Mouse (Mus musculus): Measurements from ENCODE around the gene Mob3b.

The Mob3b gene

DNA sequence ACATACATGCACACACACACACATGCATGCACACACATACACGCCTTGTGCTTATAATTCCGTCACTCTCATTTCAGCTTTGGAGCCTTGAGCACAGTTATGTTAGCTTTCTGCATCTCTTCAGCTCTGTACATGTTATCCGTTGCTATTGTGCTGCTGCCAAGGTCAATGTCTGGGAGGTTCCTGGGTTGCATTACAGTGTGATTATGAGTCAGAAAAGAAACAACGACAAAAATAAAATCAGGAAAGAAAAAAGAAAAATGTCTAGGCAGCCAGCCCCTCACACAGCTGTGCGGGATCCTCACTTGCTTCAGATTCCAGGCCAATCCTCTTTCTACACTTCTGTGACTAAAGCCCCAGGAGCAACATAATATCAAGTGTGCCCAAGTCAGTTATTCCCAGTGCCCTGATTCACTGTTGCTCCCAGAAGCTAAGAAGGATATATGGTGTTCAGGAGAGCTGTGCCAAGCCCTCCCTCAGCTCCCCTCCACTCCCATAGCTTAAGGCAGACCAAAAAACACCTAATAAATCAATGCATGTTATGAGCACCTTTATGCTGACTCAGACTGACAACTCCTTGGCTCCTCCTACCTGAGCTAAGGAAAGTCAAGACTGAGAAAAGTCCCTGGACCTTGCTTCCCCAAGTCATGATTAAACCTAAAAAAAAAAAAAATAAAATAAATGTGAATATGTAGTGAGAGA lies 152.1 kb downstream of the Mob3b start:
- DNase-seq (ENCODE audit: low read depth, low spot score), result no peak

DNA sequence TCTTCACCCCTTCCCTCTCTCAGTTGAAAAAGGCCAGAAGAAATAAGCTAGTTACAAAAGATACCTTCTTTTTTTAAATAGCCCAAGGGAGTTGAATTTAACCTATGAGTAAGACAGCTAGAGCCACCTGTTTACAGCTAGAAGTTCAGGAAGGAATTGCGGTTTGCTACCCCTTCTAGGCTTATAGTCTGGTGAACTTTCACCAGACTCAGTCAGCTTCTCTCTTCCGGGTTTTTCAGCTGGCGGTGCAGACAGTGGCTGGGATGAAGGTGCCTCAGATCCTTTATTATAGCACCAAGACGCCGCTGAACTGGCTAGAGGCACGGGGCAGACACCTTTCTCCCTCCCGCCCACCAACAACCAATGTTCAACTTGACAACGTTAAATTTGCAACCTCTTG lies 152.8 kb downstream of the Mob3b start:
- no peak for DNase-seq (ENCODE audit: low read depth, low spot score)

DNA sequence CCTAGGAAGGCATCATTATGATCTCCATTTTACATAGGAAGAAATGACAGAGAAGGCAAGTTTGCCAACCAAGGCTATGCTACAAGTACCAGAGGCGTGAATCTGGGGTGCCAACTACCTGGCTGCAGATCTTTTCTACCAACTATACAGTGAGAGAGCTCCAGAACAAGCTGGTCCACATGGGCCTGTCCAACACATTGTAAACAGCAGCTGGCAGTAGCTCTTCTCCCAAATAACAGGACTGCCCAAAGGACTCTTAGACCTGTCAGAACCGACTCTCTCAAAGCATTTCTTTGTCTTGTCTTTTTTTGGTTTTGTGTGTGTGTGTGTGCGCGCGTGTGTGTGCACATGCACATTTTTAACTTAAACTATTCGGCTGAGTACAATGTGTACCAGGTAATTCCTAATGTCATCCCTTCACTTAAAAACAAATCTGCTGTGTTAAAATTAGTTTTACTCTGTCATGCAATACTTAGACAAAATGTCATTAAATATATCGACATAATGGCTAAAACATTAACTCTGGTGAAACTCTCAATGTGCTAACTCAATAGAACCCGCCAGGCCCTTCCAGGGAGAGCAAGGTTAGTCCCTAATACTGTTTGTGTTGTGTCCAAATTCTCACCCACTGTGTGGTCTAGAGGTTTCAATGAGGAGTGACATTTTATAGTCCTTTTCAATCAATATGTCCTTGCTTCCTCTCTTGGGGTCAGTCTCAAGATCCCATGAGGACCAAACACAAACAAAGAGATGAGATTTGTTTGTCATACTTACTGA lies 153.5 kb downstream of the Mob3b start:
- DNase-seq (ENCODE audit: low read depth, low spot score), result no peak

DNA sequence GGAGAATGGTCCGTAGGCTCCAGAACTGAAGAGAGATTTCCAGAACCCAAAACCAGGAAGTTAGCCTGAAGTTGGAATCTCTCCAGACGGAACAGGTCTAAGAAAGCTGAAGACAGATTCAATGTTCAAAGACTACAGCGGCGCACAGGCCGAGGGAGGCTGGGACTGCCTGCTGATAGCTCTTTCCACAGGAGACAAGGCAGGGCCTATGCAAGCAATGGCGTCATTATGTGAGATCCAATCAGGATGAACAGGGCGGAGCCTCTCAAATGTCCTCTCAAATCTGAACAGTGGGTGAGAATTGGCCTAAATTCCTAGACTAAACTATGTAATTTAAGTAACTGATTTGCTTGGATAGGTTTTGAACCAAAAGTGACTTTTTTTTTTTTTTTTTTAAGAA lies 160.7 kb downstream of the Mob3b start:
- DNase-seq (ENCODE audit: low read depth, low spot score), result no peak

DNA sequence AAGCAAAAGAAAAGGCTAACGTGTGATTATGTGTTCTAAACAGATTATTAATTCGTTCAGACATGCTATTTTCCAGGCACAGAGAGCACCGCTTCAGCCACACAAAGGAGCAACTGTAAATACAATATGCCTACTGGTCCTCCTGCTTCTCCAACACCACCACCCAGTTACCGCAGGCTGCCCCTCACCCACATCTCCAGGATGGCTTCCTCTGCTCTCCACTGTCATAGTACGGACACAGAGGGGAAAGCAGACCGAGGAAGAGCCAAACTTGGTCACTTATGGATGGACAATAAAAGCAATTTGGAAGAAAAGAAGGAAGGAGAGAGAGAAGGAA lies 163.7 kb downstream of the Mob3b start:
- DNase-seq (ENCODE audit: low read depth, low spot score), result no peak

DNA sequence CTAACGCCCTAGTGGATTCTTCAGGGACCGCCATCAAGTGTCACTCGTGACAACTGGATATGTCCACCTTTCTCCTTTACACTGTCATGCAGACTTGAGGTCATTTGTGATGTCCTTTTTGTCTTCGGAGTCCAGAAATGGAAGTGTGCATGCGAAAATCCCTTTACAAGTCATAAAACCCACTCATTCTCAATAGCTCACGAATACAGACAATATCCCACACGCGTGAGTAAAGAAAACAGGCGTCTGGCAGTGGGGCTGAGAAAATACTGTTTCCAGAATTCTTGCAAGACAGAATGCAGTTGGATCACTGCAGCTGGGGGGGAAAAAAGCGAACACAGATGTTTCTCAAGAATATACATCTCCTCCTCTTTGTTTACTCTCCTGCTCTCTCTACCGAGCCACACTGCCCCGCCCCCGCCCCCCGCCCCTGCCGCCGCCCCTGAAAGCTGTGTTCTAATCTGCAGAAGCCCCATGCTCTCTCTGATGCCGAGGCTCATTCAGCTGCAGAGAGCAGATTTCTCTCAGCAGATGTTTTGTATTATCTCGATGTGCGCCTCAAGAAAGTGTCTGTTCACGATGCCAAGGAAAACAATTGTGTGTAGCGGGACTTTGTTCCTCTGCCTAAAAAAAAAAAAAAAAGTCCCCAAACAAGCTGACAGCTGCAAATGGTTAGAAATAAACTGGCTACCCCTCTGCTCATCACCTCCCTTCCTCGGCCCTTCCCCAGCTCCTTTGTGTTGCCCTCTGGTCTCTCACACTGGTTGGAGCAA lies 164.2 kb downstream of the Mob3b start:
- DNase-seq (ENCODE audit: low read depth, low spot score), result peak; percentile 47

DNA sequence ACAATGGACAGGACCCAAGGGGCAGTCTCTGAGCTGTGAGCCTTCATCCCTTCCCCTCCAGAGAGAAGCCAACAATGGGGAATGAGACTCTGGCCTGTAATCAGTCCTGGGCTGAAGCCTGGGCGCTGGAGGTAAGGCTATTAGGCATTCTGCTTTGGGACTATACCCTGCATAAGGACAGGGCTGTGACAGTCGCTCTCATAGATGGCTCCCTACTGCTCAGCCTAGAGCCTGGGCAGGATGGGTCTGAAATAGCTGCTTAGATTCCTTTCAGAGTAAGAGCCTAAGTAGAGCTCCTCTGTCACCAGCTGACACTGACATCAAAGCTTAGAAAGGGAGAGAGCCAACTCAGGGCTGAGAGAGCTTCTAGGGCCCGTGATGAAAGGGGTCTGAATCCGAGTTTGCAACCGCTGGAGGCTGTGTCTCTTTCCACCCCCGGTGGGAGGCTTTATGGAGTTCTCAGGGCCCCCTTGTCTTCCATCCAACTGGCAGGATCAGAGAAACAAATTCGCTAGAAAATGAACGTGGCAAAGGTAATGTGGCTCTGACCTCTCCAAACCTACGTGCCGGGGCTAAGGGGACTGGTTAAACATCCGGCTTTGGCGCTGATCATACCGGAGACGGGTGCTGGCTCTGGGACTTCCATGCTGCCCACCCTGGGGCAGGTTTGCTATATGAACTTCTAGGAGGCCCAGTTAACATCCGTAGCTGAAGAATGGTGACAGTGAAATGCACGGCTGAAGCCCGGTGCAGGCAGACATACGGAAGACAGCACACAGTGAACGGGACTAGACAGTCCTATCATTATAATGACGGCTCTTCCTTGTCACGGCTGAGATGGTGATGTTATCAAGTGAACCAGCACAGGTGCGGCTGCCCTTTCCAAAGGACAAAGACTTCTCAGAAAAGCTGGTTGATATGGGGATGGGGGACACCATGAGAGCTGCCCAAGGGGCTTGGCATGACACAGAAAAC lies 165.1 kb downstream of the Mob3b start:
- no peak for DNase-seq (ENCODE audit: low read depth, low spot score)

DNA sequence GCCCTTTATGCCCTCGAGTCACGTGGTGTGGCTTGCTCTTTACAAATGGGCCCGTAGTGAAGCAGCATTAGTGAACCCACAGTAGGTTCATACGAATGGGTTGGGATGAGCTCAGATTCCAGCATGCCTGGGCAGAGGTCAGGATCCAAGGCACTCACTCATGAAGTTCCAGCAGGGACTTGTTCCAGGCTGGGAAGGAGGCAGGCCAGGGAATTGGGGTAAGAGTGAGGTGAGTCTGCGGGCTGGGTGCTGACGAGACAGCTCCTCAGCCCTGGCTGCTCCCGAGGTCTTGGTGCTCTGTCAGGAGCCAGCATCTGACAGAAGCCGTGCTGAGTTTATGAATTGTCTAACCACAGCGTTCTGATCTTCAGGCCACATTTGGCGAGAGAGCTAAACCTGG lies 166.2 kb downstream of the Mob3b start:
- no peak for DNase-seq (ENCODE audit: low read depth, low spot score)

DNA sequence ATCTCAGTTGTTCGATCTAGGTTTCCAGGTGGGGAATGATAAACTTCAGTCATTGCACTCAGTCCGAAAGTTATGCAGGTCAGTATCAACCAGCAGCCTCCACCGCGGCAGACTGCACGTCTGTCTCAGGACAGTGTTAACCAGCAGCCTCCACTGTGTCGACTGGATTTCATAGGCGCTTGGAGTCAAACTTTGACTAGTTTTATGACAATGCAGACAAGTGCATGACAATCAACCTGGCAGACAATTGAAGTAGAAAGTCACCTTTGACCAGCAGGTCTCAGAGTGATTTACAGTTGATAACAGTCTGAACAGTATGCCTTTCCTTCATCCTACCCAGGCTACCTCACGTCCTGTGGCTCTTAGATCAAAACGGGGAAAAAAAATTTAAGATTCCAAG lies 166.6 kb downstream of the Mob3b start:
- no peak for DNase-seq (ENCODE audit: low read depth, low spot score)

DNA sequence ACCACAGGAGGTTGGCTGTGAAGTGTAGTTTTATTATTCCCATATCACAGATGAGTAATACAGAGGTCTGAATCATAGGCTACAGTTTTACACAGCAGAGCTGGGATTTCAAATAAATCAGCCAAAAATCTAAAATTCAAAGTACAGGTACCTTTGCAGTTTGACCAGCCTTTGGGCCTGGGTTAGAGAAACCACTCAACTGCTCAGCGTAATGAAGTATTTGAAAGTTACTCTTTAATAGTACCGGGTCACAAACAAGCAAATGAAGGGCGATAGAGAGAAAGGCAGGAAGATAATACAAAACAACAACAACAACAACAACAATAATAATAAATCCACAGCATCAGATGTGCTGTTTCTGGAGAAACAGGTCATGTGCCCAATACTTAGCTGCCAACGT lies 169.7 kb downstream of the Mob3b start:
- no peak for DNase-seq (ENCODE audit: low read depth, low spot score)

DNA sequence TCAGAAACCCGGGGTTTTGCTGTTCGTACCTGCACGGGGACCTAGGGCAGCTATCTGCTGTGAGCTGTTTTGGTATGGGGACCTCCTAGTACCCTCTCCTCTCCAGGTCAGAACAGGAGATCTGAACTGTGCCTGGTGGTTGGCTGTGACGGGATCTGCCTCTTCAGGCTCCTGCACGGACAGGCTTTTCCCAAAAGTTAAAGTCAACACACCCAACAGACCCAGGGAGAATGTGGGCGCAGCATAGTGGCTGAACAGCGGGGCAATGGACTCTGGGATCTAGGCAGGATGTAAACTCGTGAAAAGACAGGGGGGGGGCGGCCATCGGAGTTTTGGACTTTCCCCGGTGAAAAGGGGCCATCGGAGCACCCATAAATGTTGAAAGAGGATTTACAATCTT lies 170.2 kb downstream of the Mob3b start:
- DNase-seq (ENCODE audit: low read depth, low spot score), result no peak

DNA sequence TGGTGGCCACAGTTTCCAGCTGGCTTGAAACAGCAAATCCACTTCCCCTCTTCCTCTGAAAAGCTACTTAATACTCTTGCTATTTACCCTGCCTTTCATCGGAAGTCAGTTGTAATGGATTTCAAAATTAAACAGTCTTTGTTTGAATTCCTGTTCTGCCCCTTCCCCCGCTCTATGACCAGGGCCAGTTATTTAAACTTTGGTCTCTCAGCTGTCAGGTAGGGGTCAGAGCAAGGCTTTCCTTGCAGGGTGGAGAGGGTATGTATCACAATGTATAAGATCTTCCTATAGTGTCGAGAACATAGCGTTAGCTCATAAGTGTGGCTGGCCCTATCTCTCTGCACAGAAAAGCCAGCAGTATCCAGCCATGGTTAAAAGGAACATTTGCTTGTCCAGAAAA lies 170.6 kb downstream of the Mob3b start:
- DNase-seq (ENCODE audit: low read depth, low spot score), result no peak

DNA sequence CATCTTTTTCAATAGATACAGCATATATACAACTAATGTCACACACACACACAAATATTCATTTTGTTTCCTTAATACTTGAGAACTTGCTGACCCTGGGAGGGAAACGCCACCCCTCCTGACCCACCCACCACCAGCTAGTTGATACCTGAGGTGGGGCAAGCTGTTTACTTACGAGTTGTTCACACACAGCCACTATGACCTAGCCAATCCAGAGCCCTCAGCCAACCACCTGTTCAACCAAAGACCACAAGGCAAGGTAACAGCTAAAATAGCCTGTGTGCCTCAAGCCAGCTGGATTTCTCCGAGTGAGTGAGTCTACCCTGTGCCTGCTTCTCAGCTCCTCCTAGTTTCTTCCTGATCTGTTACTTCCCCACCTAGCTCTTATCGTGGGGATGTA lies 172.9 kb downstream of the Mob3b start:
- DNase-seq (ENCODE audit: low read depth, low spot score), result no peak

DNA sequence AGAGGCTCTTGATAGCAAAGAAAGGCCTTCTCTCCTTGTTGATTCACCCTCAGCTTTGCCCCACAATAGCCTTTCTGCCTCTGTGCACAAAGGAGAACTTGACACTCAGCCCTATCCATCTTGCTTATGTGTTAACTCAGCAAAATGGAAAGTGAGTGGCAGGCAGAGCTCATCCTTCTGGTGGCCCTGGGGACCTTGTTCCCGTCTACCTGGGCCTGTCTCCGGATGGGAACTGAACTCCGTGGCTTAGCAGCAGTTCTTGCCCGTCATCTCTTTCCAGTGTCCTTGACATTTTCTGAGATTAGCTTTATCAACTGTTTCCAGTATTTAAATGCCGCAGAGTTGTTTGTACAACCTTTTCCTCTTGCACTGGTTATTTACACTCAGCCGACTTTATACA lies 173.8 kb downstream of the Mob3b start:
- no peak for DNase-seq (ENCODE audit: low read depth, low spot score)

DNA sequence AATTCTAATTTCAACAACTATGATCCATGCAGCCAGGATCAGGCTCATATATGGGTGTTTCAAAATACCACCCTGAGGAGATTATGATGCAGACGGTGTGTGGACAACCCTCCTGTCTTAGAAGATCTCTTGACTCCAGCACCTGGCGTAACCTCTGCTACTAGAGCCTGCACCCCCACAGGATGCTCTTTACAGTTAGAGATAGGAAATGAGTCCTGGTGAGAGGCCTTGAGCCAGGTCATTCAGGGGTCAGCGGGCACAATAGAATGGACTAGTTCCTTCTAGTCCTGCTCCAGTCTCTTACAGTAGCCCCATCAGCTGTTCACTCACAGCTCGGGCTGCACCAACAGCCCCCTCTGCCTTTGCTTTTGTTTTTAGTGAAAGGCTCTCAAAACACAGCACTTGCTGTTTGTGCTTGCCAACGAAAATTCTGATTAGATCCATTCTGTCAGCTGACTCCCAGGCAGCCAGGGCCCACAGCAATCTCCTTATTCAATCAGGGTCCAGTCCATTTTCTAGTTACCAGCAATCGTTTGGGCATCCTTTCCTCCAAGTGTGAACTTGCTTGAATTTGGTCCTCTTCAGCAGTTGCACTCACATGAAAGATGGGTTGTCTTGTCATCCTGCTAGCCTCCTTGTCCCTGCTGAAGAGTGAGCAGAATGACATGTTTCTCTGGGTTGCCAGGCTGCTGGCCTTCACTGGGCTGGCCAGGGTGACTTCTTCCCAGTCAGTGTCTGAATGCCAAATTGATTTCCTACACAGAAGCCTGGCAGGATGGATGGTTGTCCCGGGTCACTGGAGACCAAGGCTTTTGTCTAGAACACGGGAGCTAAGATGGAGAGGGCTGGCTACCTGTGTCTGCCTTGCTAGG lies 175.7 kb downstream of the Mob3b start:
- no peak for DNase-seq (ENCODE audit: low read depth, low spot score)

DNA sequence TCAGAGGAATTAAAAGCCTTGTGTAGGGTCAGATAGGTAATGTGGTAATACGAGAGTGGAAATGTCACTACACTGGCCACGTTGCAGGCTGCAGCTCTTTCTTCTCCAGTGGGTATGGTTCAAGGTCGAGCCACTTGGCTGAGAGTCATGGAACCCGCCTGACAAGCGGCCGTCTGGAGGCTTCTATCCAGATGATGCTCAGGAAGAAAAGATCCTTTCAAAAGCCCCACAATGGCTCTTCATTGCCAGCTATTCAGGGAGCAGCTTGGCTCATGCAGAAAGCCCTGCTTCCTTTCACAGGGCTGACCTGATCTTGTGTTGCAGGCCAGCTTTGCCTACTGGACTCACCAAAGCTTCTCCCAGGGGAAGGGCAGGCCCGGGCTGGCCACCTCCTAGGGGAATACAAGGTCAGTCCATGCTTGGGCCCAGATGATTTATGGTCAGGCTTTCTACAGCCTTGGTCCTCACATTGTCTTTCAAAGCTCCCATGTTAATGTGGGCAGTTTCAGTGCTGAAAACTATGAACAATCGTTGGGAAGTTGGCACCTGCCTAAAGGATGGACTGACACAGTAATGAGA lies 176.7 kb downstream of the Mob3b start:
- no peak for DNase-seq (ENCODE audit: low read depth, low spot score)

DNA sequence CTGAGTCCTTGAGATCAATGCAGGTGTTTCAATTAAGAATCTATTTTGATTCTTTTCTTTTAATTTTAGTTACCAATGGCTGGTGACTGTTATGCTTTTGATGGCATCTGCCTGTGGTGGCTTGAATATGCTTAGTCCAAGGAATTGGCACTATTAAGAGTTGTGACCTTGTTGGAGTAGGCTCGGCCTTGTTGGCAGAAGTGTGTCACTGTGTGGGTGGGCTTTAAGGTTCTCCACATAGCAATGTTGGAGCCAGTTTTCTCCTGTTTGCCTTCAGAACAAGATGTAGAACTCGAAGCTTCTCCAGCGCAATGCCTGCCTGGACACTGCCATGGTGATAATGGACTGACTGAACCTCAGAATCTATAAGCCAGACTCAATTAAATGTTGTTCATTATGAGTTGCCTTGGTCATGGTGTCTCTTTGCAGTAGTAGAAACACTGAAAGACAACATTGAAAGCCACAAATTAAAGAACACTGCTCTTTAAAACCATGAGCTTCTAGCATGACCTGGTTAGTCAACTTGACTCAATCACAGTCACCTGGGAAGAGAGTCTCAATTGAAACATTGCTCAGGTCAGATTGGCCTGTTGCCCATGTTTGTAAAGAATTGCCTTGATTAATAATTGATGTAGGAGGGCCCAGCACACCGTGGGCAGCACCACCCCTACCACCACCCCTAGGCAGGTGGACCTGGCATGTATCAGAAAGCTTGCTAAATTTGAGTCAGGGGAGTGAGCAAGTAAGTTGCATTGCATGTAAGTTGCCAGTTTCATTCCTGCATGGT lies 180.2 kb downstream of the Mob3b start:
- DNase-seq (ENCODE audit: low read depth, low spot score), result no peak

DNA sequence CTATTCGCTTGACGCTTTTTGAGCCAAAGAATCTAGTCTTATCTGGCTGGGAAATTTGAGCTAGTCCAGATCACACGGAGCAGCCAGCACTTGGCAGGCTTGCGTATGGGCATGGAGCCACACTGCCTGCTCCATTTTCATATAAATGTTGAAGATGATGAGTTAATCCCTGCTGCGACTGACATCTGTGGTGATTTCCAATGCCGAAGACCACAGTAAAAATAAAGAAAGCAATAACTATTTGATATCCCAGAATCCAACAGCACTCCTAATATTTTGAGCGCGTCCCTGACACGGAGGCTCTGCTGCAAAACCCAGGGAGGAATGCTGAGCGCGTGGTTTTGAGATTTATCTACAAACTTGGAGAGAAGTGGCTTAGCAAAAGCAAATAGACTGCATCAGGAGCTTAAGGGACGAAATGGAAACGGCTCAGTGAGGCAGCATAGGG lies 180.9 kb downstream of the Mob3b start:
- DNase-seq (ENCODE audit: low read depth, low spot score), result no peak

DNA sequence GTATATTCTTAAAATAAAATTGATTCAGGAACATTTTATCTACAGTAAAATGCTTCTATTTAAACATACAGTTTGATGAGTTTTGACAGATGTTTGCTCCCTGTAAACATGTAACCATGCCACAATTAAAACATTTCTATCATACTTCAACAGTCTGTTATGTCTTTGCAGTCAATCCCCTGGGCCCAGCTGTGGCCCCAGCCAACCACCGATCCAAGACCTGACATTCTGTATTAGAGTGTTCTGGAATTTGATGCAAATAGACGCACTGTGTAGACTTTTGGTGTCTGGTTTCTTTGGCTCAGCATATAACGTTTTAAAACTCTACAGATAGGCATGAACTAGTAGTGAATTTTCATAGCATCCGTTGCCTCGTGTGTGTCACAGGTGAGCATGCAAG lies 182.5 kb downstream of the Mob3b start:
- no peak for DNase-seq (ENCODE audit: low read depth, low spot score)
